ENCODE assay signal across 16 mouse cellular contexts in genomic region chr15:95971302-95971701, GRCm38 (mm10).
A peak's percentile ranks its signal among the peaks of the same experiment; 100 is the strongest.
DNase-seq lines count a peak whose midpoint lies in the region; ATAC-seq and TF ChIP-seq lines count a peak whose summit lies in the region.
"Had no signal": no experiment of that assay in that cellular context is flagged by ENCODE, and none has a peak within 500 bp of the region (broad histone marks: within the 10 kb centered on the region; RNA-seq: fewer than 3 reads in every experiment).

No protein-coding gene starts in this region.

- WGBS in spleen, adult 2 months, result 94% methylated on average over 8 of the region's 8 CpGs
- 85% methylated on average over 8 of the region's 8 CpGs for WGBS in bone marrow, adult 2 months
- 93% methylated on average over 8 of the region's 8 CpGs for WGBS in stomach, postnatal 0 days

- no peak for ATAC-seq in stomach, postnatal 0 days (ENCODE audit: low FRiP score, low TSS enrichment)
- no peak for ATAC-seq in monocyte, adult 5-6 weeks (replicated peaks; ENCODE audit: insufficient number of reproducible peaks, low FRiP score, low TSS enrichment, poor library complexity, severe bottlenecking)
- ATAC-seq: forebrain, embryonic 16.5 days; midbrain, embryonic 13.5 days had no signal

- no peak overlapping the region for H3K9ac ChIP-seq in stomach, postnatal 0 days (ENCODE audit: low read length)
- H3K9ac ChIP-seq: heart, embryonic 15.5 days; hindbrain, embryonic 15.5 days; liver, embryonic 15.5 days; midbrain, embryonic 13.5 days; neural tube, embryonic 13.5 days had no signal

- TF ChIP-seq POLR2A in spleen, adult 2 months (IDR thresholded peaks at IDR 0.05; ENCODE audit: low read depth, low read length), result no peak
- TF ChIP-seq POLR2A in bone marrow, adult 2 months (IDR thresholded peaks at IDR 0.05; ENCODE audit: borderline replicate concordance, control insufficient read depth, low read depth, low read length), result no peak

- TF ChIP-seq EP300 in stomach, postnatal 0 days (optimal IDR thresholded peaks at IDR 0.05), result no peak

- H3K4me2 ChIP-seq in stomach, postnatal 0 days (replicated peaks; ENCODE audit: low read depth), result no peak overlapping the region
- H3K4me2 ChIP-seq: heart, embryonic 15.5 days; hindbrain, embryonic 15.5 days; liver, embryonic 15.5 days; midbrain, embryonic 13.5 days; neural tube, embryonic 13.5 days had no signal

- H3K27me3 ChIP-seq in spleen, adult 2 months (ENCODE audit: control insufficient read depth, insufficient read depth, low read length), result no peaks in the 10 kb centered on the region
- no peaks in the 10 kb centered on the region for H3K27me3 ChIP-seq in stomach, postnatal 0 days (ENCODE audit: control insufficient read depth, insufficient read depth, low read length)
- H3K27me3 ChIP-seq: heart, embryonic 15.5 days; hindbrain, embryonic 15.5 days; liver, embryonic 15.5 days; midbrain, embryonic 13.5 days; neural tube, embryonic 13.5 days had no signal

- DNase-seq in layer of hippocampus, adult 2 months (ENCODE audit: low spot score in 2 of 2), result no peak
- DNase-seq in layer of hippocampus, adult 18-20 months (ENCODE audit: low spot score in 2 of 2), result no peak
- no peak for DNase-seq in spleen, adult 2 months (ENCODE audit: low read depth in 1 of 2, low spot score in 2 of 2)
- no peak for DNase-seq in spleen, postnatal 14 days (ENCODE audit: low spot score in 2 of 2)
- DNase-seq in stomach, postnatal 0 days (ENCODE audit: low spot score), result no peak
- DNase-seq: cerebellum, adult 11-12 months; gastrocnemius, postnatal 14 days had no signal

- no peaks in the 10 kb centered on the region for H3K4me1 ChIP-seq in spleen, adult 2 months (ENCODE audit: control insufficient read depth, insufficient read depth, insufficient read length)
- H3K4me1 ChIP-seq in bone marrow, adult 2 months (ENCODE audit: control insufficient read depth, insufficient read depth, low read length), result no peaks in the 10 kb centered on the region
- no peaks in the 10 kb centered on the region for H3K4me1 ChIP-seq in stomach, postnatal 0 days (replicated peaks; ENCODE audit: control insufficient read depth, insufficient read depth)
- H3K4me1 ChIP-seq: heart, embryonic 15.5 days; hindbrain, embryonic 15.5 days; liver, embryonic 15.5 days had no signal

- no peaks in the 10 kb centered on the region for H3K9me3 ChIP-seq in stomach, postnatal 0 days (ENCODE audit: control insufficient read depth, low read length)
- H3K9me3 ChIP-seq: heart, embryonic 15.5 days; hindbrain, embryonic 15.5 days; liver, embryonic 15.5 days; midbrain, embryonic 13.5 days; neural tube, embryonic 13.5 days had no signal

- H3K36me3 ChIP-seq in spleen, adult 2 months (ENCODE audit: control insufficient read depth, insufficient read depth, low read length), result peaks cover 13% of the 10 kb centered on the region
- H3K36me3 ChIP-seq in stomach, postnatal 0 days (ENCODE audit: control insufficient read depth, insufficient read depth, low read length), result peaks cover 18% of the 10 kb centered on the region
- H3K36me3 ChIP-seq: G1E; hindbrain, embryonic 15.5 days had no signal

- TF ChIP-seq CTCF in layer of hippocampus, adult 2 months (conservative IDR thresholded peaks at IDR 0.05), result peak; percentile 62
- peak; percentile 15; the same call in 1 of the 2 replicates for TF ChIP-seq CTCF in spleen, adult 2 months (IDR thresholded peaks at IDR 0.05; ENCODE audit: extremely low read depth, insufficient read depth, insufficient read length, insufficient replicate concordance)
- TF ChIP-seq CTCF in bone marrow, adult 2 months (IDR thresholded peaks at IDR 0.05; ENCODE audit: control insufficient read depth, insufficient read depth, low read length), result peak; percentile 10; the same call in 1 of the 2 replicates
- TF ChIP-seq CTCF in stomach, postnatal 0 days (IDR thresholded peaks at IDR 0.05; ENCODE audit: low read depth), result peak; percentile 38

- no peak overlapping the region for H3K27ac ChIP-seq in layer of hippocampus, adult 2 months
- no peak overlapping the region for H3K27ac ChIP-seq in spleen, adult 2 months (ENCODE audit: insufficient read depth, low read length)
- no peak overlapping the region for H3K27ac ChIP-seq in bone marrow, adult 2 months (ENCODE audit: control insufficient read depth, insufficient read depth, low read depth, low read length, poor library complexity)
- no peak overlapping the region for H3K27ac ChIP-seq in stomach, postnatal 0 days (replicated peaks)
- H3K27ac ChIP-seq: heart, embryonic 15.5 days; hindbrain, embryonic 15.5 days; liver, embryonic 15.5 days; midbrain, embryonic 13.5 days; neural tube, embryonic 13.5 days had no signal

- no peak overlapping the region for H3K4me3 ChIP-seq in layer of hippocampus, adult 2 months
- H3K4me3 ChIP-seq in spleen, adult 2 months (ENCODE audit: extremely low read depth, insufficient read depth, insufficient read length), result no peak overlapping the region
- no peak overlapping the region for H3K4me3 ChIP-seq in bone marrow, adult 2 months (replicated peaks; ENCODE audit: control insufficient read depth, low read depth, low read length)
- H3K4me3 ChIP-seq in stomach, postnatal 0 days (ENCODE audit: low read depth, low read length), result no peak overlapping the region
- H3K4me3 ChIP-seq: heart, embryonic 15.5 days; hindbrain, embryonic 15.5 days; liver, embryonic 15.5 days; midbrain, embryonic 13.5 days; neural tube, embryonic 13.5 days had no signal

Comparison
In these comparisons a context has a peak if more than half of its experiments do, and no peak if none do; other contexts are left out.
1. CTCF ChIP-seq: peak in every context shown above with its lines; median percentile 62 in layer of hippocampus, adult 2 months; 38 in stomach, postnatal 0 days; 15 in spleen, adult 2 months; 10 in bone marrow, adult 2 months.